Mouse (Mus musculus): Measurements from ENCODE around the gene Rrm2. TPM values are rescaled to one million over a fixed set of nuclear protein-coding genes. Genes with fewer than 3 reads are reported as not detected.

Gene Rrm2
- polyA plus RNA-seq, 1 experiment: 77.4 TPM

- Histone ChIP-seq H3K4me1 (replicated peaks; ENCODE audit: control insufficient read depth, insufficient read depth, low read length) (no peaks in the 10 kb centered on the region), H3K27ac (ENCODE audit: control insufficient read depth, insufficient read depth, low read length) (no peak overlapping the region), H3K4me3 (ENCODE audit: control insufficient read depth, insufficient read depth, low read length) (no peak overlapping the region), H3K36me3 (ENCODE audit: control insufficient read depth, insufficient read depth, low read length) (no peaks in the 10 kb centered on the region), H3K27me3 (ENCODE audit: control insufficient read depth, insufficient read depth, low read length) (no peaks in the 10 kb centered on the region)
- TF ChIP-seq POLR2A (IDR thresholded peaks at IDR 0.05; ENCODE audit: control insufficient read depth, extremely low read depth, insufficient read depth, low read length, poor library complexity) (no peak), CTCF (IDR thresholded peaks at IDR 0.05; ENCODE audit: borderline replicate concordance, control insufficient read depth, extremely low read depth, insufficient read depth, low read length, poor library complexity) (no peak)
- no peak for DNase-seq
- WGBS: 78% methylated on average over 1 of the region's 1 CpGs
Observed at GRCm38 (mm10) chr12:24744309-24744708, 36.3 kb downstream of the Rrm2 start.

- WGBS: 92% methylated on average over 5 of the region's 5 CpGs
- TF ChIP-seq CTCF (IDR thresholded peaks at IDR 0.05; ENCODE audit: borderline replicate concordance, control insufficient read depth, extremely low read depth, insufficient read depth, low read length, poor library complexity): no peak
- TF ChIP-seq POLR2A (IDR thresholded peaks at IDR 0.05; ENCODE audit: control insufficient read depth, extremely low read depth, insufficient read depth, low read length, poor library complexity): no peak
- no peaks in the 10 kb centered on the region for H3K27me3 ChIP-seq (ENCODE audit: control insufficient read depth, insufficient read depth, low read length)
- DNase-seq: no peak
- H3K36me3 ChIP-seq (ENCODE audit: control insufficient read depth, insufficient read depth, low read length): no peaks in the 10 kb centered on the region
- H3K27ac ChIP-seq (ENCODE audit: control insufficient read depth, insufficient read depth, low read length): no peak overlapping the region
- H3K4me3 ChIP-seq (ENCODE audit: control insufficient read depth, insufficient read depth, low read length): no peak overlapping the region
- H3K4me1 ChIP-seq (replicated peaks; ENCODE audit: control insufficient read depth, insufficient read depth, low read length): no peaks in the 10 kb centered on the region
Observed at GRCm38 (mm10) chr12:24746579-24747296, 38.7 kb downstream of the Rrm2 start.

- TF ChIP-seq POLR2A (IDR thresholded peaks at IDR 0.05; ENCODE audit: control insufficient read depth, extremely low read depth, insufficient read depth, low read length, poor library complexity) (no peak), CTCF (IDR thresholded peaks at IDR 0.05; ENCODE audit: borderline replicate concordance, control insufficient read depth, extremely low read depth, insufficient read depth, low read length, poor library complexity) (no peak)
- no peak overlapping the region for H3K27ac ChIP-seq (ENCODE audit: control insufficient read depth, insufficient read depth, low read length)
- 92% methylated on average over 8 of the region's 8 CpGs for WGBS
- H3K27me3 ChIP-seq (ENCODE audit: control insufficient read depth, insufficient read depth, low read length): no peaks in the 10 kb centered on the region
- H3K4me1 ChIP-seq (replicated peaks; ENCODE audit: control insufficient read depth, insufficient read depth, low read length): no peaks in the 10 kb centered on the region
- H3K36me3 ChIP-seq (ENCODE audit: control insufficient read depth, insufficient read depth, low read length): no peaks in the 10 kb centered on the region
- H3K4me3 ChIP-seq (ENCODE audit: control insufficient read depth, insufficient read depth, low read length): no peak overlapping the region
- no peak for DNase-seq
Observed at GRCm38 (mm10) chr12:24747297-24747696, 39.3 kb downstream of the Rrm2 start.

GRCm38 (mm10) chr12:24750521-24750920 is 42.5 kb downstream of the Rrm2 start:
- 91% methylated on average over 6 of the region's 6 CpGs for WGBS
- no peaks in the 10 kb centered on the region for H3K27me3 ChIP-seq (ENCODE audit: control insufficient read depth, insufficient read depth, low read length)
- H3K4me3 ChIP-seq (ENCODE audit: control insufficient read depth, insufficient read depth, low read length): no peak overlapping the region

GRCm38 (mm10) chr12:24753680-24754079 is 45.6 kb downstream of the Rrm2 start:
- Histone ChIP-seq H3K27me3 (ENCODE audit: control insufficient read depth, insufficient read depth, low read length) (no peaks in the 10 kb centered on the region), H3K36me3 (ENCODE audit: control insufficient read depth, insufficient read depth, low read length) (no peaks in the 10 kb centered on the region), H3K27ac (ENCODE audit: control insufficient read depth, insufficient read depth, low read length) (no peak overlapping the region), H3K4me1 (replicated peaks; ENCODE audit: control insufficient read depth, insufficient read depth, low read length) (peaks cover 5% of the 10 kb centered on the region), H3K4me3 (ENCODE audit: control insufficient read depth, insufficient read depth, low read length) (no peak overlapping the region)
- no peak for TF ChIP-seq POLR2A (IDR thresholded peaks at IDR 0.05; ENCODE audit: control insufficient read depth, extremely low read depth, insufficient read depth, low read length, poor library complexity)
- no peak for TF ChIP-seq CTCF (IDR thresholded peaks at IDR 0.05; ENCODE audit: borderline replicate concordance, control insufficient read depth, extremely low read depth, insufficient read depth, low read length, poor library complexity)
- WGBS: 93% methylated on average over 4 of the region's 4 CpGs
- no peak for DNase-seq

More at GRCm38 (mm10) chr12:24750521-24750920, 42.5 kb downstream of the Rrm2 start:
- TF ChIP-seq CTCF (IDR thresholded peaks at IDR 0.05; ENCODE audit: borderline replicate concordance, control insufficient read depth, extremely low read depth, insufficient read depth, low read length, poor library complexity) (no peak), POLR2A (IDR thresholded peaks at IDR 0.05; ENCODE audit: control insufficient read depth, extremely low read depth, insufficient read depth, low read length, poor library complexity) (no peak)
- no peaks in the 10 kb centered on the region for H3K4me1 ChIP-seq (replicated peaks; ENCODE audit: control insufficient read depth, insufficient read depth, low read length)
- H3K36me3 ChIP-seq (ENCODE audit: control insufficient read depth, insufficient read depth, low read length): no peaks in the 10 kb centered on the region
- H3K27ac ChIP-seq (ENCODE audit: control insufficient read depth, insufficient read depth, low read length): no peak overlapping the region
- no peak for DNase-seq

GRCm38 (mm10) chr12:24754693-24755092 is 46.7 kb downstream of the Rrm2 start:
- TF ChIP-seq POLR2A (IDR thresholded peaks at IDR 0.05; ENCODE audit: control insufficient read depth, extremely low read depth, insufficient read depth, low read length, poor library complexity) (no peak), CTCF (IDR thresholded peaks at IDR 0.05; ENCODE audit: borderline replicate concordance, control insufficient read depth, extremely low read depth, insufficient read depth, low read length, poor library complexity) (no peak)
- H3K4me1 ChIP-seq (replicated peaks; ENCODE audit: control insufficient read depth, insufficient read depth, low read length): peaks cover 5% of the 10 kb centered on the region
- WGBS: 88% methylated on average over 5 of the region's 5 CpGs
- no peak overlapping the region for H3K27ac ChIP-seq (ENCODE audit: control insufficient read depth, insufficient read depth, low read length)
- H3K4me3 ChIP-seq (ENCODE audit: control insufficient read depth, insufficient read depth, low read length): no peak overlapping the region
- no peak for DNase-seq
- no peaks in the 10 kb centered on the region for H3K27me3 ChIP-seq (ENCODE audit: control insufficient read depth, insufficient read depth, low read length)
- H3K36me3 ChIP-seq (ENCODE audit: control insufficient read depth, insufficient read depth, low read length): no peaks in the 10 kb centered on the region
